Mouse (Mus musculus): ENCODE measurements around the gene Snurf.

GRCm38 (mm10) chr7:60047481-60048201, 42.8 kb upstream of the Snurf start:
- TF ChIP-seq POLR2A (IDR thresholded peaks at IDR 0.05; ENCODE audit: control insufficient read depth, extremely low read depth, insufficient read depth, low read length, poor library complexity), result no peak
- no peak for TF ChIP-seq CTCF (IDR thresholded peaks at IDR 0.05; ENCODE audit: borderline replicate concordance, control insufficient read depth, extremely low read depth, insufficient read depth, low read length, poor library complexity)

Measured in thymus, adult 2 months (tissue).